Mouse (Mus musculus) G1E (cell line): Measurements from ENCODE around the gene Clec1b. TPM values are rescaled to one million over a fixed set of nuclear protein-coding genes. Genes with fewer than 3 reads are reported as not detected.

Source experiments
- ATAC-seq: 2 replicates; pipeline ENCODE4 v1.8.0; 2016; ENCODE audit warnings: mild to moderate bottlenecking; ENCODE audit not compliant: insufficient number of reproducible peaks, poor library complexity, low FRiP score, severe bottlenecking; ENCODE audit errors: extremely low read depth
- DNase-seq: peaks from one replicate; pipeline ENCODE4 v3.0.0; 2012; ENCODE audit warnings: low spot score
- H3K27me3 ChIP-seq: 2 replicates; pipeline ENCODE4 v1.6.1; 2012; ENCODE audit warnings: mild to moderate bottlenecking, low read length, inconsistent platforms; ENCODE audit not compliant: insufficient read depth
- H3K36me3 ChIP-seq: replicated peaks from 2 replicates; pipeline ENCODE3; 2012; ENCODE audit warnings: mild to moderate bottlenecking, inconsistent platforms
- H3K4me1 ChIP-seq: 2 replicates; pipeline ENCODE4 v1.6.1; 2012; ENCODE audit warnings: low read depth, low read length, inconsistent platforms, mixed read lengths; ENCODE audit not compliant: insufficient read depth
- H3K4me3 ChIP-seq: 2 replicates; pipeline ENCODE4 v1.5.1; 2012; ENCODE audit warnings: low read depth, mild to moderate bottlenecking, inconsistent platforms, low read length, moderate library complexity, mixed read lengths
- H3K9me3 ChIP-seq: replicated peaks from 2 replicates; pipeline ENCODE4 v1.6.1; 2012; ENCODE audit warnings: inconsistent platforms
- CTCF ChIP-seq: IDR thresholded peaks from 2 replicates; pipeline ENCODE4 v1.5.1; 2012; ENCODE audit warnings: low read depth, low read length, inconsistent platforms, mixed read lengths
- GATA1 ChIP-seq: IDR thresholded peaks from 2 replicates; pipeline ENCODE4 v1.6.1; 2012; ENCODE audit warnings: borderline replicate concordance, low read length, inconsistent platforms, mixed read lengths
- GATA2 ChIP-seq: IDR thresholded peaks from 2 replicates; pipeline ENCODE4 v1.6.1; 2012; ENCODE audit warnings: low read depth, low read length, inconsistent platforms, borderline replicate concordance
- POLR2AphosphoS5 ChIP-seq: IDR thresholded peaks from 2 replicates; pipeline ENCODE4 v1.6.1; 2012; ENCODE audit warnings: low read depth, low read length, inconsistent platforms; ENCODE audit not compliant: insufficient replicate concordance
- TAL1 ChIP-seq: conservative IDR thresholded peaks from 2 replicates; pipeline ENCODE4 v1.6.1; 2012; ENCODE audit warnings: low read depth, low read length, inconsistent platforms, mixed read lengths
- polyA plus RNA-seq: library from polyadenylated mRNA; stranded (reverse); fragments of >175 nt; gene quantifications from 2 replicates; pipeline ENCODE4 v1.2.3, GENCODE M21; 2012
- total RNA-seq, 2 experiments: library from RNA; stranded (forward) in 1 of 2; stranded (reverse) in 1 of 2; fragments of 200-1000 nt in 1 of 2; fragments of >200 nt in 1 of 2; fragmentation: Nextera tagmentation in 1 of 2; gene quantifications; 2 replicates each; pipeline ENCODE4 v1.2.3; 2014 to 2017

Clec1b gene
- total and polyA plus RNA-seq, 3 experiments, result 0.22 TPM; not detected in 2

GRCm38 (mm10) chr6:129385000-129385399, 12.1 kb upstream of the Clec1b start:
- Histone ChIP-seq H3K36me3 (no peaks in the 10 kb centered on the region), H3K4me3 (no peak overlapping the region), H3K9me3 (no peaks in the 10 kb centered on the region), H3K27me3 (no peaks in the 10 kb centered on the region), H3K4me1 (no peaks in the 10 kb centered on the region)
- TF ChIP-seq POLR2AphosphoS5, result no peak
- no peak for TF ChIP-seq GATA1
- no peak for TF ChIP-seq CTCF
- TF ChIP-seq GATA2, result no peak
- TF ChIP-seq TAL1, result no peak
- ATAC-seq (no peak), DNase-seq (no peak)

GRCm38 (mm10) chr6:129385774-129386173, 11.3 kb upstream of the Clec1b start, which contains the start of gene Clec12b:
Gene Clec12b, minus strand, starts transcription at chr6:129385874.
- no peaks in the 10 kb centered on the region for H3K9me3 ChIP-seq
- DNase-seq, result no peak

GRCm38 (mm10) chr6:129393087-129393720, 3.9 kb upstream of the Clec1b start:
- Histone ChIP-seq H3K27me3 (no peaks in the 10 kb centered on the region), H3K4me3 (no peak overlapping the region), H3K9me3 (no peaks in the 10 kb centered on the region), H3K36me3 (no peaks in the 10 kb centered on the region), H3K4me1 (no peaks in the 10 kb centered on the region)
- DNase-seq (no peak), ATAC-seq (no peak)
- TF ChIP-seq POLR2AphosphoS5, result no peak
- no peak for TF ChIP-seq CTCF
- TF ChIP-seq TAL1, result no peak
- no peak for TF ChIP-seq GATA1
- TF ChIP-seq GATA2, result no peak

More at GRCm38 (mm10) chr6:129385774-129386173, 11.3 kb upstream of the Clec1b start, which contains the start of gene Clec12b:
- TF ChIP-seq POLR2AphosphoS5, result no peak
- H3K4me1 ChIP-seq, result no peaks in the 10 kb centered on the region
- H3K36me3 ChIP-seq, result no peaks in the 10 kb centered on the region
- no peak for ATAC-seq
- H3K27me3 ChIP-seq, result no peaks in the 10 kb centered on the region
- H3K4me3 ChIP-seq, result no peak within 1 kb of the TSS

- Histone ChIP-seq H3K4me3 (no peak overlapping the region), H3K27me3 (no peaks in the 10 kb centered on the region), H3K4me1 (no peaks in the 10 kb centered on the region), H3K9me3 (no peaks in the 10 kb centered on the region), H3K36me3 (no peaks in the 10 kb centered on the region)
- TF ChIP-seq GATA2, result no peak
- no peak for TF ChIP-seq POLR2AphosphoS5
- no peak for TF ChIP-seq GATA1
- TF ChIP-seq TAL1, result no peak
- no peak for TF ChIP-seq CTCF
- ATAC-seq, result no peak
- DNase-seq, result no peak
Measured at GRCm38 (mm10) chr6:129393732-129394131, 3.4 kb upstream of the Clec1b start.

- Histone ChIP-seq H3K9me3 (no peaks in the 10 kb centered on the region), H3K27me3 (no peaks in the 10 kb centered on the region), H3K4me1 (no peaks in the 10 kb centered on the region), H3K4me3 (no peak overlapping the region), H3K36me3 (no peaks in the 10 kb centered on the region)
- DNase-seq (no peak), ATAC-seq (no peak)
- no peak for TF ChIP-seq GATA2
- no peak for TF ChIP-seq POLR2AphosphoS5
- no peak for TF ChIP-seq TAL1
- TF ChIP-seq CTCF, result no peak
- no peak for TF ChIP-seq GATA1
Measured at GRCm38 (mm10) chr6:129399945-129400344, 2.8 kb downstream of the Clec1b start.

- ATAC-seq (no peak), DNase-seq (no peak)
- H3K4me3 ChIP-seq, result no peak overlapping the region
- H3K36me3 ChIP-seq, result no peaks in the 10 kb centered on the region
- H3K9me3 ChIP-seq, result no peaks in the 10 kb centered on the region
- TF ChIP-seq GATA1, result no peak
- TF ChIP-seq TAL1, result no peak
- no peak for TF ChIP-seq CTCF
- no peak for TF ChIP-seq GATA2
- no peak for TF ChIP-seq POLR2AphosphoS5
- no peaks in the 10 kb centered on the region for H3K4me1 ChIP-seq
- no peaks in the 10 kb centered on the region for H3K27me3 ChIP-seq
Measured at GRCm38 (mm10) chr6:129402404-129402803, 5.3 kb downstream of the Clec1b start.

- H3K4me1 ChIP-seq, result no peaks in the 10 kb centered on the region
- ATAC-seq, result no peak
- H3K9me3 ChIP-seq, result no peaks in the 10 kb centered on the region
- no peak overlapping the region for H3K4me3 ChIP-seq
- TF ChIP-seq CTCF, result no peak
- TF ChIP-seq GATA1, result no peak
- no peak for TF ChIP-seq TAL1
- TF ChIP-seq POLR2AphosphoS5, result no peak
- no peak for TF ChIP-seq GATA2
- H3K27me3 ChIP-seq, result no peaks in the 10 kb centered on the region
- H3K36me3 ChIP-seq, result no peaks in the 10 kb centered on the region
- DNase-seq, result no peak
Measured at GRCm38 (mm10) chr6:129403391-129403790, 6.3 kb downstream of the Clec1b start.
